Mouse (Mus musculus) forebrain, embryonic 16.5 days (tissue): ENCODE data around the gene Sall1. TPM values are rescaled to one million over a fixed set of nuclear protein-coding genes. Genes with fewer than 3 reads are reported as not detected.

Source experiments
- ATAC-seq: fragments of 200-750 bp; cut with Nextera tagmentation; 2 replicates; pipeline ENCODE4 v1.8.0; 2017; ENCODE audit warnings: mild to moderate bottlenecking, moderate library complexity
- H3K27ac ChIP-seq: fragments of 300-500 bp; sonication (generic); 2 replicates; pipeline ENCODE4 v1.5.1; 2014; ENCODE audit warnings: low read length, control low read depth
- H3K27me3 ChIP-seq: fragments of 300-500 bp; sonication (generic); replicated peaks from 2 replicates; pipeline ENCODE4 v1.6.1; 2014; ENCODE audit warnings: low read length; ENCODE audit not compliant: control insufficient read depth, insufficient read depth
- H3K36me3 ChIP-seq: fragments of 300-500 bp; sonication (generic); 2 replicates; pipeline ENCODE4 v1.6.1; 2014; ENCODE audit not compliant: control insufficient read depth, insufficient read depth
- H3K4me1 ChIP-seq: fragments of 300-500 bp; sonication (generic); replicated peaks from 2 replicates; pipeline ENCODE4 v1.6.1; 2014; ENCODE audit warnings: low read length; ENCODE audit not compliant: control insufficient read depth, insufficient read depth
- H3K4me2 ChIP-seq: fragments of 300-500 bp; sonication (generic); 2 replicates; pipeline ENCODE4 v1.6.1; 2014; ENCODE audit warnings: mild to moderate bottlenecking, low read length, control low read depth
- H3K4me3 ChIP-seq: fragments of 300-500 bp; sonication (generic); replicated peaks from 2 replicates; pipeline ENCODE4 v1.5.1; 2014; ENCODE audit warnings: mild to moderate bottlenecking, low read length, control low read depth
- H3K9ac ChIP-seq: fragments of 300-500 bp; sonication (generic); replicated peaks from 2 replicates; pipeline ENCODE4 v1.6.1; 2014; ENCODE audit warnings: low read depth, low read length, control low read depth
- H3K9me3 ChIP-seq: fragments of 300-500 bp; sonication (generic); 2 replicates; pipeline ENCODE4 v1.6.1; 2016; ENCODE audit warnings: low read length; ENCODE audit not compliant: control insufficient read depth
- WGBS: fragments of 180-500 bp; shearing (Covaris S2); extraction: QIAGEN DNeasy Blood & Tissue Kit; methylation state at CpG from one replicate; pipeline ENCODE4 v1.1.7; 2014; 5-methylcytosine and 5-hydroxymethylcytosine counted together
- polyA plus RNA-seq: library from polyadenylated mRNA; unstranded; fragments of >200 nt; fragmentation: Nextera tagmentation; extraction: Ambion mirVana; gene quantifications from 2 replicates; pipeline ENCODE4 v1.2.1, GENCODE M21; 2015

The Sall1 gene
- polyA plus RNA-seq, 1 experiment from 2014 or later, result 12.5 TPM

- no peak overlapping the region for H3K4me2 ChIP-seq
- 93% methylated on average over 7 of the region's 7 CpGs for WGBS
- no peaks in the 10 kb centered on the region for H3K4me1 ChIP-seq
- no peak overlapping the region for H3K9ac ChIP-seq
- H3K9me3 ChIP-seq, result no peaks in the 10 kb centered on the region
- no peak for ATAC-seq
- no peaks in the 10 kb centered on the region for H3K36me3 ChIP-seq
- no peak overlapping the region for H3K27ac ChIP-seq
- H3K4me3 ChIP-seq, result no peak overlapping the region
- 0 out of 2 replicates have a peak, but pooled peaks cover 9% of the 10 kb centered on the region for H3K27me3 ChIP-seq
Measured at GRCm38 (mm10) chr8:89052880-89053279, 8.9 kb upstream of the Sall1 start.

- Histone ChIP-seq H3K4me2 (peak overlapping the region; percentile 25), H3K4me3 (no peak overlapping the region; the same call in 1 of the 2 replicates), H3K9ac (no peak overlapping the region), H3K27me3 (0 out of 2 replicates have a peak, but pooled peaks cover 11% of the 10 kb centered on the region), H3K4me1 (peaks cover 53% of the 10 kb centered on the region), H3K27ac (no peak overlapping the region), H3K36me3 (no peaks in the 10 kb centered on the region), H3K9me3 (no peaks in the 10 kb centered on the region)
- no peak for ATAC-seq
- WGBS, result 10% methylated on average over 26 of the region's 26 CpGs
Measured at GRCm38 (mm10) chr8:89046639-89047348, 2.8 kb upstream of the Sall1 start.

GRCm38 (mm10) chr8:89046226-89046625 is 2.3 kb upstream of the Sall1 start:
- peak overlapping the region; percentile 33 for H3K9ac ChIP-seq
- WGBS, result 5% methylated on average over 13 of the region's 15 CpGs

GRCm38 (mm10) chr8:89045726-89046125 is 1.8 kb upstream of the Sall1 start:
- Histone ChIP-seq H3K27ac (peak overlapping the region; percentile 53), H3K9me3 (no peaks in the 10 kb centered on the region), H3K27me3 (0 out of 2 replicates have a peak, but pooled peaks cover 11% of the 10 kb centered on the region), H3K4me3 (peak overlapping the region; percentile 67), H3K36me3 (no peaks in the 10 kb centered on the region), H3K9ac (0 out of 2 replicates have a peak overlapping the region, but pooled peaks have one; percentile 34), H3K4me1 (peaks cover 63% of the 10 kb centered on the region), H3K4me2 (peak overlapping the region; percentile 91)
- ATAC-seq, result no peak
- WGBS, result 2% methylated on average over 17 of the region's 17 CpGs

More at GRCm38 (mm10) chr8:89046226-89046625, 2.3 kb upstream of the Sall1 start:
- peak overlapping the region; percentile 91 for H3K4me2 ChIP-seq
- peaks cover 59% of the 10 kb centered on the region for H3K4me1 ChIP-seq
- H3K36me3 ChIP-seq, result no peaks in the 10 kb centered on the region
- ATAC-seq, result no peak
- H3K4me3 ChIP-seq, result peak overlapping the region; percentile 9
- H3K9me3 ChIP-seq, result no peaks in the 10 kb centered on the region
- peak overlapping the region; percentile 53; the same call in 1 of the 2 replicates for H3K27ac ChIP-seq
- H3K27me3 ChIP-seq, result 0 out of 2 replicates have a peak, but pooled peaks cover 11% of the 10 kb centered on the region

GRCm38 (mm10) chr8:89045218-89045601 is 1.2 kb upstream of the Sall1 start:
- peak overlapping the region; percentile 67 for H3K4me3 ChIP-seq
- H3K36me3 ChIP-seq, result no peaks in the 10 kb centered on the region
- no peaks in the 10 kb centered on the region for H3K9me3 ChIP-seq
- peak overlapping the region; percentile 91 for H3K4me2 ChIP-seq
- peak overlapping the region; percentile 83 for H3K9ac ChIP-seq
- 0 out of 2 replicates have a peak, but pooled peaks cover 11% of the 10 kb centered on the region for H3K27me3 ChIP-seq
- peaks cover 63% of the 10 kb centered on the region for H3K4me1 ChIP-seq
- peak overlapping the region; percentile 93 for H3K27ac ChIP-seq
- ATAC-seq, result no peak
- under 1% methylated on average over 30 of the region's 30 CpGs for WGBS

- Histone ChIP-seq H3K36me3 (no peaks in the 10 kb centered on the region), H3K4me3 (peak overlapping the region; percentile 67), H3K27me3 (0 out of 2 replicates have a peak, but pooled peaks cover 11% of the 10 kb centered on the region), H3K9me3 (no peaks in the 10 kb centered on the region), H3K4me2 (peak overlapping the region; percentile 91), H3K4me1 (peaks cover 63% of the 10 kb centered on the region), H3K9ac (peak overlapping the region; percentile 83), H3K27ac (peak overlapping the region; percentile 93)
- ATAC-seq, result no peak
- under 1% methylated on average over 31 of the region's 31 CpGs for WGBS
Measured at GRCm38 (mm10) chr8:89044511-89045217, 702 bp upstream of the Sall1 start.

GRCm38 (mm10) chr8:89043371-89043841 is 556 bp downstream of the Sall1 start:
- peak overlapping the region; percentile 91 for H3K4me2 ChIP-seq
- peak; percentile 83 for ATAC-seq
- 0 out of 2 replicates have a peak, but pooled peaks cover 4% of the 10 kb centered on the region for H3K27me3 ChIP-seq
- H3K4me1 ChIP-seq, result peaks cover 63% of the 10 kb centered on the region
- H3K27ac ChIP-seq, result peak overlapping the region; percentile 93
- H3K4me3 ChIP-seq, result peak overlapping the region; percentile 67
- H3K9ac ChIP-seq, result peak overlapping the region; percentile 83
- no peaks in the 10 kb centered on the region for H3K9me3 ChIP-seq
- 0% methylated on average over 31 of the region's 32 CpGs for WGBS
- no peaks in the 10 kb centered on the region for H3K36me3 ChIP-seq

- Histone ChIP-seq H3K27me3 (0 out of 2 replicates have a peak, but pooled peaks cover 2% of the 10 kb centered on the region), H3K4me3 (peak overlapping the region; percentile 67), H3K36me3 (no peaks in the 10 kb centered on the region), H3K27ac (peak overlapping the region; percentile 93), H3K4me2 (peak overlapping the region; percentile 91), H3K9ac (peak overlapping the region; percentile 83), H3K4me1 (peaks cover 66% of the 10 kb centered on the region), H3K9me3 (no peaks in the 10 kb centered on the region)
- ATAC-seq, result peak; percentile 82
- 0% methylated on average over 75 of the region's 80 CpGs for WGBS
Measured at GRCm38 (mm10) chr8:89042560-89043370, 1.2 kb downstream of the Sall1 start.
